Mouse (Mus musculus) intestine, embryonic 16.5 days (tissue): Measurements from ENCODE around the gene Nin. TPM values are rescaled to one million over a fixed set of nuclear protein-coding genes. Genes with fewer than 3 reads are reported as not detected.

Source experiments
- ATAC-seq: fragments of 200-750 bp; cut with Nextera tagmentation; 2 replicates; pipeline ENCODE4 v1.8.0; 2017; ENCODE audit warnings: moderate TSS enrichment, moderate library complexity
- H3K27ac ChIP-seq: fragments of 300-500 bp; sonication (generic); 2 replicates; pipeline ENCODE4 v1.5.1; 2014; ENCODE audit warnings: mild to moderate bottlenecking, low read length
- H3K27me3 ChIP-seq: fragments of 300-500 bp; sonication (generic); replicated peaks from 2 replicates; pipeline ENCODE4 v1.6.1; 2014; ENCODE audit warnings: low read length, control low read depth, mixed read lengths; ENCODE audit not compliant: control insufficient read depth, insufficient read depth
- H3K36me3 ChIP-seq: fragments of 300-500 bp; sonication (generic); 2 replicates; pipeline ENCODE4 v1.6.1; 2014; ENCODE audit warnings: low read length, control low read depth; ENCODE audit not compliant: control insufficient read depth, insufficient read depth
- H3K4me1 ChIP-seq: fragments of 300-500 bp; sonication (generic); 2 replicates; pipeline ENCODE4 v1.6.1; 2014; ENCODE audit warnings: low read length, control low read depth, mixed read lengths; ENCODE audit not compliant: control insufficient read depth, insufficient read depth
- H3K4me2 ChIP-seq: fragments of 300-500 bp; sonication (generic); 2 replicates; pipeline ENCODE4 v1.6.1; 2014; ENCODE audit warnings: low read depth, low read length, control low read depth
- H3K4me3 ChIP-seq: fragments of 300-500 bp; sonication (generic); 2 replicates; pipeline ENCODE4 v1.5.1; 2014; ENCODE audit warnings: mild to moderate bottlenecking, low read length
- H3K9ac ChIP-seq: fragments of 300-500 bp; sonication (generic); 2 replicates; pipeline ENCODE4 v1.6.1; 2014; ENCODE audit warnings: low read depth, low read length
- H3K9me3 ChIP-seq: fragments of 300-500 bp; sonication (generic); 2 replicates; pipeline ENCODE4 v1.6.1; 2016; ENCODE audit warnings: low read length, control low read depth; ENCODE audit not compliant: control insufficient read depth
- WGBS: fragments of 180-500 bp; shearing (Covaris S2); extraction: QIAGEN DNeasy Blood & Tissue Kit; methylation state at CpG from one replicate; pipeline ENCODE4 v1.1.7; 2014; 5-methylcytosine and 5-hydroxymethylcytosine counted together
- polyA plus RNA-seq: library from polyadenylated mRNA; unstranded; fragments of >200 nt; fragmentation: Nextera tagmentation; extraction: Ambion mirVana; gene quantifications from 2 replicates; pipeline ENCODE4 v1.2.1, GENCODE M21; 2015

Nin gene
- 5.7 and 5.8 TPM in 2 replicates for polyA plus RNA-seq

GRCm38 (mm10) chr12:70113351-70113750, at the start of gene Nin:
Nin (minus strand) TSS chr12:70113717.
- no peak within 1 kb of the TSS for H3K9ac ChIP-seq
- ATAC-seq = no peak
- H3K4me1 ChIP-seq = peaks cover 9% of the 10 kb centered on the region
- no peak within 1 kb of the TSS for H3K4me3 ChIP-seq
- H3K4me2 ChIP-seq = no peak within 1 kb of the TSS
- H3K9me3 ChIP-seq = no peaks in the 10 kb centered on the region
- H3K36me3 ChIP-seq = no peaks in the 10 kb centered on the region
- no peaks in the 10 kb centered on the region for H3K27me3 ChIP-seq
- 75% methylated on average over 11 of the region's 11 CpGs for WGBS
- H3K27ac ChIP-seq = no peak within 1 kb of the TSS

GRCm38 (mm10) chr12:70161057-70161456, 47.5 kb upstream of the Nin start:
- no peak overlapping the region for H3K4me2 ChIP-seq
- H3K9ac ChIP-seq = no peak overlapping the region
- H3K4me3 ChIP-seq = no peak overlapping the region
- no peaks in the 10 kb centered on the region for H3K9me3 ChIP-seq
- H3K4me1 ChIP-seq = no peaks in the 10 kb centered on the region
- no peak for ATAC-seq
- no peak overlapping the region for H3K27ac ChIP-seq
- no peaks in the 10 kb centered on the region for H3K36me3 ChIP-seq
- no peaks in the 10 kb centered on the region for H3K27me3 ChIP-seq
- 59% methylated on average over 5 of the region's 5 CpGs for WGBS

GRCm38 (mm10) chr12:70157292-70158066, 44.0 kb upstream of the Nin start:
- no peaks in the 10 kb centered on the region for H3K4me1 ChIP-seq
- WGBS = 66% methylated on average over 5 of the region's 5 CpGs
- H3K36me3 ChIP-seq = no peaks in the 10 kb centered on the region
- H3K27me3 ChIP-seq = no peaks in the 10 kb centered on the region
- no peaks in the 10 kb centered on the region for H3K9me3 ChIP-seq
- no peak overlapping the region for H3K4me2 ChIP-seq
- H3K27ac ChIP-seq = no peak overlapping the region
- no peak for ATAC-seq
- H3K9ac ChIP-seq = no peak overlapping the region
- H3K4me3 ChIP-seq = no peak overlapping the region

GRCm38 (mm10) chr12:70156222-70156621, 42.7 kb upstream of the Nin start:
- Histone ChIP-seq H3K4me3 (no peak overlapping the region), H3K4me1 (no peaks in the 10 kb centered on the region), H3K27ac (no peak overlapping the region), H3K36me3 (no peaks in the 10 kb centered on the region), H3K9me3 (no peaks in the 10 kb centered on the region), H3K9ac (no peak overlapping the region), H3K27me3 (no peaks in the 10 kb centered on the region), H3K4me2 (no peak overlapping the region)
- no peak for ATAC-seq
- WGBS = 69% methylated on average over 6 of the region's 6 CpGs

GRCm38 (mm10) chr12:70153842-70154241, 40.3 kb upstream of the Nin start, which contains the start of gene Abhd12b:
Abhd12b (plus strand) TSS chr12:70154142.
- Histone ChIP-seq H3K27me3 (no peaks in the 10 kb centered on the region), H3K36me3 (no peaks in the 10 kb centered on the region), H3K4me3 (no peak within 1 kb of the TSS), H3K4me2 (no peak within 1 kb of the TSS), H3K9me3 (no peaks in the 10 kb centered on the region), H3K27ac (no peak within 1 kb of the TSS), H3K4me1 (no peaks in the 10 kb centered on the region), H3K9ac (no peak within 1 kb of the TSS)
- WGBS = 65% methylated on average over 3 of the region's 3 CpGs
- no peak for ATAC-seq

GRCm38 (mm10) chr12:70148631-70149265, 35.2 kb upstream of the Nin start:
- Histone ChIP-seq H3K27me3 (no peaks in the 10 kb centered on the region), H3K27ac (0 out of 2 replicates have a peak overlapping the region, but pooled peaks have one; percentile 42), H3K4me1 (0 out of 2 replicates have a peak, but pooled peaks cover 3% of the 10 kb centered on the region), H3K4me2 (peak overlapping the region; percentile 55), H3K9me3 (no peaks in the 10 kb centered on the region), H3K36me3 (no peaks in the 10 kb centered on the region), H3K4me3 (peak overlapping the region; percentile 7; the same call in 1 of the 2 replicates), H3K9ac (no peak overlapping the region)
- peak; percentile 45; the same call in 1 of the 2 replicates for ATAC-seq
- 17% methylated on average over 11 of the region's 11 CpGs for WGBS

- Histone ChIP-seq H3K9ac (peak overlapping the region; percentile 60; the same call in 1 of the 2 replicates), H3K4me3 (peak overlapping the region; percentile 40), H3K36me3 (no peaks in the 10 kb centered on the region), H3K27ac (peak overlapping the region; percentile 49; the same call in 1 of the 2 replicates), H3K4me2 (peak overlapping the region; percentile 55), H3K27me3 (no peaks in the 10 kb centered on the region), H3K4me1 (0 out of 2 replicates have a peak, but pooled peaks cover 3% of the 10 kb centered on the region), H3K9me3 (no peaks in the 10 kb centered on the region)
- peak; percentile 37; the same call in 1 of the 2 replicates for ATAC-seq
- 8% methylated on average over 13 of the region's 13 CpGs for WGBS
Observed at GRCm38 (mm10) chr12:70147986-70148630, 34.6 kb upstream of the Nin start.

- no peaks in the 10 kb centered on the region for H3K9me3 ChIP-seq
- peak overlapping the region; percentile 5; the same call in 1 of the 2 replicates for H3K27ac ChIP-seq
- H3K4me1 ChIP-seq = 0 out of 2 replicates have a peak, but pooled peaks cover 3% of the 10 kb centered on the region
- no peak overlapping the region for H3K4me2 ChIP-seq
- no peaks in the 10 kb centered on the region for H3K27me3 ChIP-seq
- ATAC-seq = no peak
- WGBS = 88% methylated on average over 6 of the region's 6 CpGs
- H3K9ac ChIP-seq = no peak overlapping the region
- no peaks in the 10 kb centered on the region for H3K36me3 ChIP-seq
- no peak overlapping the region for H3K4me3 ChIP-seq
Observed at GRCm38 (mm10) chr12:70145586-70145985, 32.1 kb upstream of the Nin start.
